In genomic region chr16:77503556-77503955, GRCm38 (mm10) we compare ENCODE assay signal across 12 mouse cellular contexts.
DNase-seq lines count a peak whose midpoint lies in the region; ATAC-seq and TF ChIP-seq lines count a peak whose summit lies in the region.
"Had no signal": no experiment of that assay in that cellular context is flagged by ENCODE, and none has a peak within 500 bp of the region (broad histone marks: within the 10 kb centered on the region; RNA-seq: fewer than 3 reads in every experiment).

No protein-coding gene starts in this region.

- H3K36me3 ChIP-seq in heart, embryonic 15.5 days: no peaks in the 10 kb centered on the region
- H3K36me3 ChIP-seq: limb, embryonic 15.5 days had no signal

- H3K27me3 ChIP-seq in heart, embryonic 15.5 days: no peaks in the 10 kb centered on the region
- H3K27me3 ChIP-seq: limb, embryonic 15.5 days had no signal

- TF ChIP-seq CTCF in layer of hippocampus, adult 2 months (conservative IDR thresholded peaks at IDR 0.05): no peak

- H3K27ac ChIP-seq in layer of hippocampus, adult 2 months: peak overlapping the region; percentile 95
- no peak overlapping the region for H3K27ac ChIP-seq in heart, embryonic 15.5 days
- H3K27ac ChIP-seq: limb, embryonic 15.5 days had no signal

- DNase-seq in cerebellum, postnatal 10 days: peak; percentile 16 to 35
- DNase-seq in cerebellum, adult 18-20 months: no peak
- DNase-seq in layer of hippocampus, adult 2 months (ENCODE audit: low spot score in 2 of 2): no peak
- DNase-seq in layer of hippocampus, postnatal 25 days (ENCODE audit: extremely low spot score in 1 of 2, low spot score in 1 of 2): no peak
- DNase-seq in retina, embryonic 14.5 days (ENCODE audit: low spot score): peak; percentile 7
- DNase-seq: cerebellum, adult 8-10 months; lung, postnatal 36 days; spleen, adult 18-20 months had no signal

- H3K4me1 ChIP-seq in heart, embryonic 15.5 days (replicated peaks): peaks cover 15% of the 10 kb centered on the region

- no peak for ATAC-seq in heart, embryonic 15.5 days (replicated peaks; ENCODE audit: insufficient number of reproducible peaks, insufficient read depth, low FRiP score, low read depth)
- no peak for ATAC-seq in inflammation-experienced regulatory T-cells, adult 6 months
- ATAC-seq in megakaryocyte, adult 5-6 weeks (ENCODE audit: poor library complexity, severe bottlenecking): no peak

- WGBS in heart, embryonic 15.5 days: 35% methylated on average over 5 of the region's 5 CpGs

- H3K9me3 ChIP-seq in heart, embryonic 15.5 days (replicated peaks): no peaks in the 10 kb centered on the region
- H3K9me3 ChIP-seq: limb, embryonic 15.5 days had no signal

- H3K9ac ChIP-seq in heart, embryonic 15.5 days: no peak overlapping the region
- H3K9ac ChIP-seq: limb, embryonic 15.5 days had no signal

- peak overlapping the region; percentile 57 for H3K4me3 ChIP-seq in layer of hippocampus, adult 2 months
- 0 out of 2 replicates have a peak overlapping the region, but pooled peaks have one; percentile 11 for H3K4me3 ChIP-seq in heart, embryonic 15.5 days
- H3K4me3 ChIP-seq: limb, embryonic 15.5 days had no signal

- H3K4me2 ChIP-seq in heart, embryonic 15.5 days: peak overlapping the region; percentile 46; the same call in 1 of the 2 replicates
- H3K4me2 ChIP-seq: limb, embryonic 15.5 days had no signal

Comparison
In these comparisons a context has a peak if more than half of its experiments do, and no peak if none do; other contexts are left out.
1. DNase-seq: peak in cerebellum, postnatal 10 days (2 of 2) and retina, embryonic 14.5 days (single experiment); none in cerebellum, adult 18-20 months (0 of 2), layer of hippocampus, adult 2 months (0 of 2) and layer of hippocampus, postnatal 25 days (0 of 2).